Mouse (Mus musculus) liver (tissue): Measurements from ENCODE around the gene Fbxl13.

Experiments
- DNase-seq: peaks from one replicate; pipeline ENCODE4 v3.0.0-alpha.2; 2020; ENCODE audit warnings: mixed read lengths

The Fbxl13 gene

GRCm38 (mm10) chr5:21645439-21646132 is at the start of gene Fbxl13, which contains the start of gene Armc10:
TSS of gene Fbxl13 (minus strand) at chr5:21645634.
TSS of gene Armc10 (plus strand) at chr5:21645813.
- peak; percentile 87 for DNase-seq

- no peak for DNase-seq
These were observed 49.5 kb upstream of the Fbxl13 start for GRCm38 (mm10) chr5:21694854-21695490.

GRCm38 (mm10) chr5:21693372-21693870 is 48.0 kb upstream of the Fbxl13 start:
- no peak for DNase-seq

- DNase-seq: no peak
These were observed 46.8 kb upstream of the Fbxl13 start for GRCm38 (mm10) chr5:21692230-21692629.

DNA sequence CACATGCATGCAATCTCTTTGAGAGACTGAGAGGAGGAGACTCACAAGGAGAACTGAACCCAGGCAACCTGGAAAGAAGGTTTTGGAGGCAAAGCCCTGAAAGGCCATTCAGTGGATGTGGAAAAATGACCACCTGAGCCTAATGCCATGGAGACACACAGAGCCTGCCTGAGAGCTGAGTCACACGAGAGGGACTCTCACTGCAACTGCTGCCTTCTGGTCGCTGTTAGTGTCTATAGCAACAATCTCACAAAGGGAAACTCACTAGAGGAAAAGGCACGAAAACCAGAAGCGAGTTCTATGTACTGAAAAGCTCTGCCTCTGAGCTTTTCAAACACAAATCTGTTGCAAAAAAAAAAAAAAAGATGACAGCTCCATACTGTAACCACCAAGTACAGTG is 41.6 kb upstream of the Fbxl13 start:
- no peak for DNase-seq

GRCm38 (mm10) chr5:21685001-21685400 is 39.6 kb upstream of the Fbxl13 start:
- no peak for DNase-seq

- no peak for DNase-seq
These were observed 38.4 kb upstream of the Fbxl13 start for GRCm38 (mm10) chr5:21683811-21684210.

- DNase-seq: no peak
These were observed 35.5 kb upstream of the Fbxl13 start for GRCm38 (mm10) chr5:21680940-21681339.

GRCm38 (mm10) chr5:21680029-21680428 is 34.6 kb upstream of the Fbxl13 start:
- no peak for DNase-seq

GRCm38 (mm10) chr5:21678363-21678762 is 32.9 kb upstream of the Fbxl13 start:
- no peak for DNase-seq

DNA sequence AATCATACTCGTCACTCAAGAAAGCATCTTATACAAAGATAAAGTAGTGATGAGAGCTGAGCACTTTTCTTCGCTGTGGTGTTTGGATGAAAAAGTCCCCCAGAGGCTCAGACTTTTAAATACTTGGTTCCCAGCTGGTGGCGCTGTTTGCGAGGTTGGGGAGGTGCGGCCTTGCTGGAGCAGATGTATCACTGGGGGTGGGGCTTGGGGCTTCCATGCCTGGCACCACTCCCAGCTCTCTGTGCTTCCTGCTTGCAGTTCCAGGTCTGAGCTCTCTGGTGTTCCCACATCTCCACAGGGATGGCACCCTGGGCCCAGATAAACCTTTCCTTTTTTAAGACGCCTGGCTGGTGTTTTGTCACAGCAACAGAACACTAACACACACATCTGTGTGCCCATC is 32.5 kb upstream of the Fbxl13 start:
- DNase-seq: no peak

- DNase-seq: no peak
These were observed 30.1 kb upstream of the Fbxl13 start for GRCm38 (mm10) chr5:21675494-21675893.

- no peak for DNase-seq
These were observed 29.6 kb upstream of the Fbxl13 start for GRCm38 (mm10) chr5:21675019-21675418.

GRCm38 (mm10) chr5:21673742-21674141 is 28.3 kb upstream of the Fbxl13 start:
- no peak for DNase-seq

DNA sequence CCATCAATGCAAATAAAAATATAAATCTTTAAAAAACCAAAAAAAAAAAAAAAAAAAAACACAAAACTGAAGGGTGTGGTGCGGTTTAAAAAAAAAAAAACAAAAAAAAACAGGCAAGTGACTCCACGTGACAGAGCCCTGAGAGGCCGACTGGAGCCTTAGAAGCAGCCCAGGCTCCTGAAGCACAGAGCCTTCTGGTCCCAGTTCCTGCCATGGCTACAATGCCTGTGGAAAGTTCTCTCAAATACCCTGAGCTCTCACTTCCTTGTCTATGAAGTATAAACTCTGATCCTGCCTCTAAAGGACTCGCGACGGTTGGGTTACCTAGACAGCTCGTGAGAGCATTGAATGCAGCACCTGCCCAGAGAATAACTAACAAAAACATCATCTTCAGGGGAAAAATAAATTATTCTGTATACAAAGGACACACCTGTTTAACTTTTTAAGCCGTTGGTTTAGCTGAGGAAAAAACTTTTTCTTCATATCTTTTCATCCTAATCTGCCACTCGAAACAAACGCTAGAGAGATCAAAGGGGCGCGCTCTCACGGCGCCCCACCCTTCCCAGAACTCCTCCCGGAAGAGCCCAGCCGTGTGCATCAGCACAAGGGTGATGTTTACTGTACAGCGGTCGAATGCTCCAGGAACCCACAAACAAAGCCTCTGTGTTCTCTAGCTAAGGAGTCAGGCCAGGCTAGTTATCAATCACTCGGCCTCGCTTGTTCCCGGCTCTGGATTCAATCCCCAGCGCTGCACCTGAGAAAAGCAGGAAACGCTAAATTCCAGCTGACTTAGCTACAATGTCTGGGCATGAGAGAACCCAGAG is 27.6 kb upstream of the Fbxl13 start:
- peak; percentile 76 for DNase-seq

- no peak for DNase-seq
These were observed 23.9 kb upstream of the Fbxl13 start for GRCm38 (mm10) chr5:21669307-21669706.

DNA sequence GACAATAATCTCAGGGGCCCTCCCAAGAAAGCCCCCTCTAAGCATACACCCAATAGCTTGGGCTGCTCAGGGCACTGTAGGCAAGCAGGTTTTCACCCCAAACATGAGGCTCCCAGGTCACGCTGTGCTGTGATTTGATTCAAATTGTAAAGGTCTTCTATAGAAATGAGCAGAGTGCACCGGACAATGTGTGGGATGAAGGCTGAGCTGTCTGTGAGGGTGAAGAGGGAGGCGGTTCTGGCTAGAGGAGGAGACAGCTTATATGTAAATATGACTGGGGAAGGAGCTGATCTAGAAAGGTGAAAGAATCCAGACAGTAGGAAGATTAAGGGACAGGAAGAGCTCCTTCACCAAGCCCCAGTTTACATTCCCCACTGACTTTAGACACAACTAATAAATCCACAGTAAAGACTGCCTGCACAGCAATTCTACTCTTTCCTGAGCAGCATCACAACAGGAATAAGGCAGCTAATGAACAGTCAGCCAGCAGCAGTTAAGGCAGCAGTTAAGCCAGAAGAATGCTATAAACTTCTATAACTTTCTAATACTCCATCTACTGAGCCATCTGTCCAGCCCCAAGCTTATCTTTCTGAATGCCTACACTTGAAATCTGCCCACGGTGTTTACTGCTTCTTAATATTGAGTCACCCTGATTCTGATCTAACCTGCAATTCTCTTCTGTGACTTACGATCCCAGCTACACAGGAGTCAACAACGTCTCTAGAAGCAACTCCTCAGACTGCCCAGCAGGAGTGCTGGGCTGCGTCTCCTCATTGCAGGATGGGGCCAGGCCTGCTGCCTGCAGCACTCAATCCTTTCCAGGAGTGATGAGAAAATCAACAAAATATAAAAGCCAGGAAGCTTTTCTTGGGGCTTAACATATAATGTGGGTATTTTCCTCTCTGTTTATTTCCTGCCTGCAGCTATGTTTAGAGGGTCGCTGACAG is 22.0 kb upstream of the Fbxl13 start:
- DNase-seq: no peak

DNA sequence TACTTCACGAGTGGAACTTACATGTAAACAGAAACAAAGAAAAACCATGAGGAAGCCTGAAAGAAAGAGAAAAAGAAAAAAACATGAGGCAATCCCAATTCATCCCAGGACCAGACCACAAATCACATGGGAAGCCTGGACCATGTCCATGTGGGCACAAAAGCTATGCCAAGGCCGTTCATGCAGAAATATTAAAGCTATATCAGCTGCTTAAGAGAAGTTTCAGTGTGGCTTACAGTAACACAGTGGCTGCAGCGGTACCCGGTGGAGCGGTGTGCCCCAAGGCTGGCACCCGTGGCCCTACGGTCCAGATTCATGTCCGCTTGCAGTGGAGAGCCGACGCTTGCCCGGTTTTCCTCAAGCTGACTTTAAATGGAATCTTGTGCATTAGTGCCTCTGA is 17.6 kb upstream of the Fbxl13 start:
- no peak for DNase-seq

- no peak for DNase-seq
These were observed 15.4 kb upstream of the Fbxl13 start for GRCm38 (mm10) chr5:21660850-21661249.

- peak; percentile 80 for DNase-seq
These were observed 13.4 kb upstream of the Fbxl13 start for GRCm38 (mm10) chr5:21658623-21659395.

- DNase-seq: no peak
These were observed 12.6 kb upstream of the Fbxl13 start for GRCm38 (mm10) chr5:21658038-21658437.
